ENCODE assay signal across 34 mouse cellular contexts in genomic region chr7:143711381-143711780, GRCm38 (mm10). TPM values are rescaled to one million over a fixed set of nuclear protein-coding genes. Genes with fewer than 3 reads are reported as not detected.
DNase-seq lines count a peak whose midpoint lies in the region; ATAC-seq lines count a peak whose summit lies in the region.
"Had no signal": no experiment of that assay in that cellular context is flagged by ENCODE, and none has a peak within 500 bp of the region (broad histone marks: within the 10 kb centered on the region; RNA-seq: fewer than 3 reads in every experiment).

No protein-coding gene starts in this region.

- WGBS in kidney, embryonic 16.5 days: 72% methylated on average over 7 of the region's 7 CpGs
- WGBS in embryonic facial prominence, embryonic 10.5 days: 74% methylated on average over 7 of the region's 7 CpGs
- 73% methylated on average over 7 of the region's 7 CpGs for WGBS in kidney, embryonic 15.5 days
- WGBS in neural tube, embryonic 15.5 days: 80% methylated on average over 7 of the region's 7 CpGs

- no peak for ATAC-seq in kidney, embryonic 16.5 days (ENCODE audit: low FRiP score, low TSS enrichment)
- ATAC-seq in kidney, embryonic 15.5 days (replicated peaks; ENCODE audit: low FRiP score): no peak
- ATAC-seq in neural tube, embryonic 15.5 days (ENCODE audit: low FRiP score): no peak
- ATAC-seq: forebrain, postnatal 0 days; hindbrain, postnatal 0 days; midbrain, embryonic 13.5 days had no signal

- DNase-seq in kidney, adult 18-20 months: peak; percentile 14
- DNase-seq in embryonic facial prominence, embryonic 10.5 days (ENCODE audit: low spot score): no peak
- DNase-seq in kidney, postnatal 36 days: peak; percentile 36 to 61
- DNase-seq in gastrocnemius, postnatal 25 days: no peak
- DNase-seq in embryo, embryonic 10 days (ENCODE audit: low spot score): no peak
- DNase-seq: adrenal gland, postnatal 25 days; cerebellum, adult 11-12 months; forebrain, postnatal 0 days; heart, postnatal 36 days; right cerebral cortex, postnatal 14 days; thymus, postnatal 14 days had no signal

- H3K9me3 ChIP-seq in kidney, embryonic 16.5 days (ENCODE audit: low read length): no peaks in the 10 kb centered on the region
- H3K9me3 ChIP-seq in embryonic facial prominence, embryonic 10.5 days: no peaks in the 10 kb centered on the region
- H3K9me3 ChIP-seq in kidney, embryonic 15.5 days (replicated peaks): no peaks in the 10 kb centered on the region
- H3K9me3 ChIP-seq in neural tube, embryonic 15.5 days (replicated peaks): no peaks in the 10 kb centered on the region
- H3K9me3 ChIP-seq: embryonic facial prominence, embryonic 15.5 days; forebrain, embryonic 12.5 days; hindbrain, embryonic 12.5 days; intestine, embryonic 15.5 days; limb, embryonic 12.5 days; midbrain, embryonic 13.5 days; neural tube, embryonic 13.5 days; stomach, embryonic 15.5 days had no signal

- peaks cover 16% of the 10 kb centered on the region for H3K4me1 ChIP-seq in kidney, embryonic 16.5 days (ENCODE audit: insufficient read depth, low read length)
- H3K4me1 ChIP-seq in embryonic facial prominence, embryonic 10.5 days: peaks cover 8% of the 10 kb centered on the region; the same call in 1 of the 2 replicates
- peaks cover 13% of the 10 kb centered on the region for H3K4me1 ChIP-seq in kidney, embryonic 15.5 days
- peaks cover 11% of the 10 kb centered on the region for H3K4me1 ChIP-seq in neural tube, embryonic 15.5 days
- H3K4me1 ChIP-seq: embryonic facial prominence, embryonic 15.5 days; forebrain, embryonic 12.5 days; hindbrain, embryonic 12.5 days; stomach, embryonic 15.5 days had no signal

- peaks cover 30% of the 10 kb centered on the region for H3K36me3 ChIP-seq in kidney, embryonic 16.5 days (ENCODE audit: insufficient read depth, low read length)
- peaks cover 34% of the 10 kb centered on the region for H3K36me3 ChIP-seq in embryonic facial prominence, embryonic 10.5 days (replicated peaks)
- peaks cover 52% of the 10 kb centered on the region for H3K36me3 ChIP-seq in kidney, embryonic 15.5 days
- H3K36me3 ChIP-seq in neural tube, embryonic 15.5 days: peaks cover 52% of the 10 kb centered on the region

- H3K27ac ChIP-seq in kidney, embryonic 16.5 days (ENCODE audit: low read length): no peak overlapping the region
- 0 out of 2 replicates have a peak overlapping the region, but pooled peaks have one; percentile 26 for H3K27ac ChIP-seq in embryonic facial prominence, embryonic 10.5 days (replicated peaks)
- H3K27ac ChIP-seq in kidney, embryonic 15.5 days: peak overlapping the region; percentile 24; the same call in 1 of the 2 replicates
- H3K27ac ChIP-seq in neural tube, embryonic 15.5 days (replicated peaks): no peak overlapping the region
- H3K27ac ChIP-seq: embryonic facial prominence, embryonic 15.5 days; hindbrain, embryonic 12.5 days; hindbrain, postnatal 0 days; intestine, embryonic 15.5 days; left cerebral cortex, adult 2 months; macrophage; midbrain, embryonic 13.5 days; neural tube, embryonic 13.5 days; stomach, embryonic 15.5 days had no signal

- no peak overlapping the region for H3K4me3 ChIP-seq in kidney, embryonic 16.5 days (ENCODE audit: low read length)
- no peak overlapping the region for H3K4me3 ChIP-seq in embryonic facial prominence, embryonic 10.5 days
- no peak overlapping the region for H3K4me3 ChIP-seq in kidney, embryonic 15.5 days (replicated peaks)
- no peak overlapping the region for H3K4me3 ChIP-seq in neural tube, embryonic 15.5 days (replicated peaks)
- H3K4me3 ChIP-seq: embryonic facial prominence, embryonic 15.5 days; forebrain, embryonic 12.5 days; hindbrain, embryonic 12.5 days; intestine, embryonic 15.5 days; left cerebral cortex, adult 2 months; limb, embryonic 12.5 days; midbrain, embryonic 13.5 days; neural tube, embryonic 13.5 days; stomach, embryonic 15.5 days had no signal

- no peaks in the 10 kb centered on the region for H3K27me3 ChIP-seq in kidney, embryonic 16.5 days (ENCODE audit: insufficient read depth, low read length)
- no peaks in the 10 kb centered on the region for H3K27me3 ChIP-seq in embryonic facial prominence, embryonic 10.5 days (replicated peaks; ENCODE audit: low read depth, poor library complexity, severe bottlenecking)
- H3K27me3 ChIP-seq in kidney, embryonic 15.5 days: no peaks in the 10 kb centered on the region
- H3K27me3 ChIP-seq in neural tube, embryonic 15.5 days (replicated peaks): no peaks in the 10 kb centered on the region
- H3K27me3 ChIP-seq: embryonic facial prominence, embryonic 15.5 days; forebrain, embryonic 12.5 days; hindbrain, embryonic 12.5 days; intestine, embryonic 15.5 days; limb, embryonic 12.5 days; midbrain, embryonic 13.5 days; neural tube, embryonic 13.5 days; stomach, embryonic 15.5 days had no signal

- H3K9ac ChIP-seq in kidney, embryonic 16.5 days (replicated peaks; ENCODE audit: low read length): no peak overlapping the region
- no peak overlapping the region for H3K9ac ChIP-seq in kidney, embryonic 15.5 days
- H3K9ac ChIP-seq in neural tube, embryonic 15.5 days (replicated peaks): no peak overlapping the region
- H3K9ac ChIP-seq: embryonic facial prominence, embryonic 15.5 days; forebrain, embryonic 12.5 days; forebrain, postnatal 0 days; hindbrain, embryonic 12.5 days; intestine, embryonic 15.5 days; limb, embryonic 12.5 days; midbrain, embryonic 13.5 days; neural tube, embryonic 13.5 days; stomach, embryonic 15.5 days had no signal

- no peak overlapping the region for H3K4me2 ChIP-seq in kidney, embryonic 16.5 days (replicated peaks; ENCODE audit: low read depth, low read length)
- H3K4me2 ChIP-seq in kidney, embryonic 15.5 days: no peak overlapping the region
- no peak overlapping the region for H3K4me2 ChIP-seq in neural tube, embryonic 15.5 days
- H3K4me2 ChIP-seq: embryonic facial prominence, embryonic 15.5 days; forebrain, embryonic 12.5 days; hindbrain, embryonic 12.5 days; intestine, embryonic 15.5 days; limb, embryonic 12.5 days; midbrain, embryonic 13.5 days; neural tube, embryonic 13.5 days; stomach, embryonic 15.5 days had no signal

RNA-seq across cellular contexts. Expression of gene Tnfrsf23, which starts 25.7 kb away (rescaled TPM):
- 1.6 and 1.9 TPM in 2 replicates for polyA plus RNA-seq in kidney, embryonic 16.5 days (2015; fragmentation: Nextera tagmentation; extraction: Ambion mirVana)
- polyA plus RNA-seq in embryonic facial prominence, embryonic 10.5 days (2016; fragmentation: Nextera tagmentation; extraction: Ambion mirVana): 0.35 and 0.65 TPM in 2 replicates
- polyA plus RNA-seq in kidney, embryonic 15.5 days (2015; fragmentation: Nextera tagmentation; extraction: Ambion mirVana): 2.0 and 2.8 TPM in 2 replicates
- 1 to 10 TPM; 3.2 to 5.0 TPM for total RNA-seq in gastrocnemius, postnatal 25 days (2021)
- polyA plus RNA-seq in neural tube, embryonic 15.5 days (2015; fragmentation: Nextera tagmentation; extraction: Ambion mirVana): 0.93 and 1.4 TPM in 2 replicates
- total RNA-seq: common myeloid progenitor, adult 5-6 weeks; liver, adult 2 months; megakaryocyte-erythroid progenitor cell, adult 5-6 weeks had no signal

RNA-seq across cellular contexts. Expression of gene Osbpl5, which starts 45.4 kb away (rescaled TPM):
- 42.1 and 47.1 TPM in 2 replicates for polyA plus RNA-seq in kidney, embryonic 16.5 days (2015; fragmentation: Nextera tagmentation; extraction: Ambion mirVana)
- polyA plus RNA-seq in embryonic facial prominence, embryonic 10.5 days (2016; fragmentation: Nextera tagmentation; extraction: Ambion mirVana): 15.8 and 16.8 TPM in 2 replicates
- polyA plus RNA-seq in kidney, embryonic 15.5 days (2015; fragmentation: Nextera tagmentation; extraction: Ambion mirVana): 31.9 and 34.0 TPM in 2 replicates
- 10 to 100 TPM; 18.7 to 19.0 TPM for total RNA-seq in gastrocnemius, postnatal 25 days (2021)
- 37.2 and 37.5 TPM in 2 replicates for polyA plus RNA-seq in neural tube, embryonic 15.5 days (2015; fragmentation: Nextera tagmentation; extraction: Ambion mirVana)

RNA-seq across cellular contexts. Expression of gene Mrgprg, which starts 55.4 kb away (rescaled TPM):
- polyA plus RNA-seq in kidney, embryonic 16.5 days (2015; fragmentation: Nextera tagmentation; extraction: Ambion mirVana): not detected in 2 replicates
- not detected in 2 replicates for polyA plus RNA-seq in embryonic facial prominence, embryonic 10.5 days (2016; fragmentation: Nextera tagmentation; extraction: Ambion mirVana)
- not detected in 2 replicates for polyA plus RNA-seq in kidney, embryonic 15.5 days (2015; fragmentation: Nextera tagmentation; extraction: Ambion mirVana)
- under 1 TPM in 1 of 2 experiments, not detected in 1; 0.29 TPM for total RNA-seq in gastrocnemius, postnatal 25 days (2021)
- not detected in 2 replicates for polyA plus RNA-seq in neural tube, embryonic 15.5 days (2015; fragmentation: Nextera tagmentation; extraction: Ambion mirVana)
- total RNA-seq: common myeloid progenitor, adult 5-6 weeks; forebrain, postnatal 0 days; granulocyte monocyte progenitor cell, adult 5-6 weeks; heart, postnatal 36 days; hindbrain, postnatal 0 days; layer of hippocampus, adult 18-20 months; layer of hippocampus, postnatal 14 days; left cerebral cortex, adult 2 months; left cerebral cortex, postnatal 25 days; liver, adult 2 months; megakaryocyte-erythroid progenitor cell, adult 5-6 weeks had no signal
- polyA plus RNA-seq: embryonic facial prominence, embryonic 15.5 days; forebrain, embryonic 12.5 days; forebrain, postnatal 0 days; heart, embryonic 16.5 days; hindbrain, embryonic 12.5 days; hindbrain, postnatal 0 days; intestine, embryonic 15.5 days; limb, embryonic 12.5 days; liver, adult 2 months; liver, embryonic 16.5 days; macrophage; midbrain, embryonic 13.5 days; neural tube, embryonic 13.5 days; stomach, embryonic 15.5 days had no signal

Comparison
In these comparisons a context has a peak if more than half of its experiments do, and no peak if none do; other contexts are left out.
1. H3K27ac ChIP-seq: peak in embryonic facial prominence, embryonic 10.5 days (single experiment) and kidney, embryonic 15.5 days (single experiment); none in kidney, embryonic 16.5 days (single experiment) and neural tube, embryonic 15.5 days (single experiment).
2. DNase-seq: peak in kidney, adult 18-20 months (single experiment) and kidney, postnatal 36 days (2 of 2); none in embryonic facial prominence, embryonic 10.5 days (single experiment), gastrocnemius, postnatal 25 days (single experiment) and embryo, embryonic 10 days (single experiment).